Mouse (Mus musculus) adrenal gland, postnatal 10 days (tissue): ENCODE measurements around the gene Eif4enif1. TPM values are rescaled to one million over a fixed set of nuclear protein-coding genes. Genes with fewer than 3 reads are reported as not detected.

Source experiments
- DNase-seq: peaks from one replicate; pipeline ENCODE4 v3.0.0; 2021; ENCODE audit warnings: mixed read lengths
- total RNA-seq, 2 experiments: library from RNA; stranded (reverse); gene quantifications; 2 replicates each; pipeline ENCODE4 v1.2.3; 2021

Gene Eif4enif1
- total RNA-seq, 2 experiments from 2014 or later: 56.2 to 57.8 TPM

DNA sequence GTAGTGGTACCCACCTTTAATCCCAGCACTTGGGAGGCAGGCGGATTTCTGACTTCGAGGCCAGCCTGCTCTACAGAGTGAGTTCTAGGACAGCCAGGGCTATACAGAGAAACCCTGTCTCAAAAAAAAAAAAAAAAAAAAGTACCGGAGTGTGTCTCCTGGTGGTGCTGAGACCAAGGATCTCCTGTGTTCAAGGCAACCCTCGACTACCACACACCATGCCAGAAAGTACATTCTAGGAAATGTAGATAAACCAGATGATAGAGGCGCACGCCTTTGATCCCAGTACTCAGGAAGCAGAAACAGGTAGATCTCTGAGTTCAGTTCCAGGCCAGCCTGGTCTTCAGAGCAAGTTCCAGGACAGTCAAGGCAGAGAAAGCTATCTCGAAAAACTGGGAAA lies 64.9 kb downstream of the Eif4enif1 start:
- DNase-seq: no peak

DNA sequence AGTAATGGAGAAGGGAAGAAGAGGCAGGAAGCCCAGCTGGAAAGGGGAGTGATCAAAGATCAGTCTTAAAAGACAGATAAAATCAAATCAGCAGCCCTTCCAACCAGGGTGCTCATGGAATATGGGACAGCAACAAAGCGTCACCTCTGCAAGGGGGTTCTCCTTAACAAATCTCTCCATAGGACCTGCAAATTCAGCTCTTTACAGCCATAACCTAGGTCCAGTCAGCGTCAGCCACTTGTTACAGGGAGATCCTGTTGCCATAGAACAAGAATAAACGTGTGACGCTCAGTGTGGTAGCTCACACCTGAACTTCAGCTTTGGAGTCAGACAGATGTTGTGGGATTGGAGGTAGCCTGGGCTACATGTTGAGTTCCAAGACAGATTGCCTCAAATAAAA lies 67.0 kb downstream of the Eif4enif1 start:
- DNase-seq: no peak

DNA sequence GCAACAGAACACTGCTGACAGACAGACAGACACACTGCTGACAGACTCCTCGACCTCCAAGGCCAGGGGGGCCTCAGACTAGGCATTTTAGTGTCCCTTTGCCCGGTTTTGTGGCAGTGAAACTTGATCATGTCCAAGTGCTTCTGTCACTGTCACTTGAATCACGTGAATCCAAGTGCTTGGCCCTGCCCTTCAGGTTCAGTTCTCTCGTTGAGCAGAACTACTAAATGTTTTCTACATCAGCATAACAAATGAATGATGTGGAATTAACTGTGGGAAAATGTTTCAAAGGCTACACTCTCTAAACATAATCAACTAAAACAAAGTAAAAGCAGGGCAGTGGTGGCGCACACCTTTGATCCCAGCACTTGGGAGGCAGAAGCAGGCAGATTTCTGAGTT lies 76.2 kb downstream of the Eif4enif1 start:
- no peak for DNase-seq

DNA sequence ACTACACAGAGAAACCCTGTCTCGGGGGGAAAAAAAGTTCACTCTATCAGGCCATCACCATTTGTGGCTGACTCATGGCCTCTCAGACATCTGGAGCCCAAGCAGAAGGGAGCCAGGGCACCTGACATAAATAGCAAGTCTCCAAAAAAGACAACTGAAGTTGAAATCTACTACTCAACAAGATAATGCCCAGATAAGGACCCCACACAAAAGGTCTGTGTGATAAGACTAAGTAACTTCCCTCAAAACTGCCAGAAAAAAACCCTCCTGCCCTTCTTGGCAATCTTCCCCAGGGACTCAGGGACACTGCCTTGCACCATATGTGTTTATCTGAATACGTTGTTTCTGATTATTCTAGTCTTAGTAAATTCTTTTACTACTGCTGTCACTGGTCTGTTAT lies 77.5 kb downstream of the Eif4enif1 start:
- no peak for DNase-seq

DNA sequence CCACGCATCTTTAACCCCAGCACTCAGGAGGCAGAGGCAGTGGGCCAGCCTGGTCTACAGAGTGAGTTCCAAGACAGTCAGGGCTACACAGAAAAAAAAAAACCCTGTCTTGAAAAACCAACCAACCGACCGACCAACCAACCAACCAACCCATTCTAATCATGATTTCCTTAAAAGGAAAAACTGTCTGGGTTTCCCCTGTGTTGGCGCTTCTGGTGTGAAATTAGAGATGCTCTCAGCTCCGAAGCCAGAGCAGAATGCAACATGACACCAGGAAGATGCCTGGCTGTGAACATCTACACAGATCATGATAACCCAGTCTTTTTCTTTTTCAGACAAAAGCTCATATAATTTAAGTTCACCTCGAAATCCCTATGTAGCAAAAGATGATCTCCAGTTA lies 80.7 kb downstream of the Eif4enif1 start:
- no peak for DNase-seq

DNA sequence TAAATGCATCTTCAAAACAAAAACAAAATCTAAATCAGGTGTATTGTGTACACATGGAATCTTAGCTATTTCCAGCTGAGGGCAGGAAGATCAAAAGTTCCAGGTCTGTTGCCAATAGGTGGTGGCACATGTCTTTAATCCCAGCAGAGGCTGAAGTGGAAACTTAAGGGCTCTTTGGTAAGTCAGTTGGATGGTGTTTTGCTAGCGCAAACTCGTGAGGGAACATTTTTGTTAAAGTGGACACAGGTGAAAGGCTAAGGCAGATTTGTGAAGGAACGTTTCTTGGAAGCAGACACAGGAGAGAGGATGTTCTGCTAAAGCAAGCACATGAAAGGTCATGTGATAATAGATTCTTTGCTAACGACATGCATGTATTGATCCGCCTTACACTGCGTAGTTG lies 81.5 kb downstream of the Eif4enif1 start:
- DNase-seq: no peak

DNA sequence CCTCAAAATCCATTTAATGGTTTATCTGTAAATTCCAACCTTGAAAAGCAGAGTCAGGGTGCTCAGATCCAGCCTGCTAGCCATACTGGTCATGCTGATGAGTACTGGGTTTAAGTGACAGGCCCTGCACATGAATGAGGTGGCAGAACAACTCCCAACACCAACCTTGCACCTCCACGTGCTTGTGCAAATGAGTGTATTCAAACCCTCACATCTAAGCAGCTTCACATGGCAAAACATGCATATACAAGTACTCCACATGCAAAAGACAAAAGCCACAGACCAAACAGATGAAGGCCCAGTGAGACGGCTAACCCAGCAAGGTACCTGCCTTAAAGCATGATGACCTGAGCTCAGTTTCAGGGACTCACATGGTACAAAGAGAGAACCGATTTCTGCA lies 83.7 kb downstream of the Eif4enif1 start:
- DNase-seq: no peak

DNA sequence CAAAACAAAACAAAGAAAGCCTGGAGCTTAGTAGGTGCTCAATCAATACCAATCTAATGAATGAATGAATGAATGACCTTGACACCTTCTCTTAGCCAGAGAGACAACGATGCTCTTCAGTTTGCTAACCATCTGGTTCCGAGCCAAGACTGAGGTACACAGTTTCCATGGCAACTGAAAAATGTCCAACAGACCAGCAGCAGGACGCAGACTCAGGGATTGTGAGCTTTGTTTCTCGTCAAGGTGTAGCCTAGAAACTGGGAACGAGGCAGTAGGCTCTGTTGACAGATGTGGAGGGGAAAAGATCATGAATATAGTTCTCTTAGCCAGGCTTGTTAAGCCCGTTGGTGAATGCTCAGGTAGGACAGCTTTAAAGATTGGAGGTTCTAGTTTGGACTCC lies 84.9 kb downstream of the Eif4enif1 start:
- no peak for DNase-seq

DNA sequence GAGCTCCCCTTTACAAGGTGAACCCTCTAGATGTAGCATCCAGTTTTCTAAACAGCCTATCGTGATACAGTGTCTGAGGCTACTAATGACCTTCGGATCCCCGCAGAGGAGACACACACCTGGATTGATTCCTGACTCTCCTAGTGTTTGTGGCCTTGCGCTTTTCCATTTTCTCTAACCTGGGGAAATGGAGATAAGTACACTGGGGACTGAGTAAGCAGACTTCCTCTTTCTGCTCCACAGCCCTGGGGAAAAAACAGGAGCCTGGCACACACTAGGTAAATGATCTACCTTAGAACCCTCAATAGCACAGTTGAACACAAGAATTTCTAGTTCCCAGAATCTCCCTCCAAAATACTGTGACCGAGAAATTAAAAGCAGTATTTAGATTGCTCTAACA lies 85.7 kb downstream of the Eif4enif1 start:
- DNase-seq: no peak

DNA sequence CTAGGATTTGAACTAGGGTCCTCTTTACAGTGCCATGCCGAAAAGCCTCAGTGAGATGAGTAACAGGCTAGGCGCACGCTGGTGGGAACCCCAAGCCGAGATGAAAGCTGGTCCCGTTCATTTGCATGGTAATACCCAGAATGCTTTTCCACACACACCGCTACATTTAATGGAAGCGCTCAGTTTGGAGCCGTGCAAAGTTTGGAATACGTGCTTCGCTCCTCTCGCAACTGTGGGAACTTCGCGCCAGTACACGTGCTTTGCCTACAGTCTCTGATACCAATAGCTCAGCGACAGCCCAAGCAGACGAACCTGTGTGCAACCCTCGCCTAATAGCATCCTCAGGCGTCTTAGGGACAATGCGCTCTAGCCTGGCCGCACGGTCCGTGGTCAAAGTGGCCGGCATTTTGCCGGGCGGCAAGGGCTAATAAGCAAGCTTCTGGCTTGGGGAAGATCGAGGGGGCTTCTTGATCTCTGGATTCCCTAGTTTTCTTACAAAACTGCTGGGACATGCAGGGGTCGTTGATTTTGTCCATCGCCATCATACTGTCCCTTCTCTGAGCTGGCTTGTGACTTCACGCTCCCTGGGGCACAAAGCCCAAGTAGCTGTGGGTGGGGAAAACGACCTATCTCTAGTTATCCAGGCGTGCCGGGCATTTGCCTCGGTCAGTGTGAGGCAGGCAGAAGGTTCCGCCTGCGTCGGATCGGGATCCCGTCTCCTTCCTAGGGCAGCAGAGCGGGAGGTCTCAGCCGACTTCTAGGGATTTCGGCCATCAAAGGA lies 86.5 kb downstream of the Eif4enif1 start, which contains the start of gene Patz1:
TSS of gene Patz1 (plus strand) at position 354 of the 781 bp plus-strand sequence.
- peak; percentile 73 for DNase-seq

DNA sequence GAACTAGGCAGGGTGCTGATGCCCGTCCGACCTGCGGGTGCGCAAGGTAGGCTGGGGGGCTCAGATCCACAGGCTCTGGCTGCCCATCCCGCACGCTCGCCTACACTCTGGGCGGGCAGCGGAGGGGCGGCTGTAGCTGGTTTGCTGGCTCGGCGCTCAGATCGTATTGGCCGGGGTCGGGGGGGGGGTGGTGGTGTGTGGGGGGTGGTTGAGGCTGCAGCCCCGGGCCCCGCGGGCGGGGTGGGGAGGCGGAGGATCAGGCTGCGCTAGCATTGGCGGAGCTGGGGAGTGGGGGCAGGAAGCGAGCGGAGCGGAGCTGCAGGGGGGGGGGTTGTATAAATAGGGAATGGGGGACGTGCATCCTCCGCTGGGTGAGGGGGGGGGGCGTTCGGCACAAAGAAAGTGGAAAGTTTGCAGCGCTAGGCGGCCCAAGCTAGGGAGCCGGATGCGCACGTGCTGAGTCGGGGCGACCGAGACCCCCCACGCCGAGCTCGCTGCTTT lies 87.2 kb downstream of the Eif4enif1 start:
- peak; percentile 86 for DNase-seq

DNA sequence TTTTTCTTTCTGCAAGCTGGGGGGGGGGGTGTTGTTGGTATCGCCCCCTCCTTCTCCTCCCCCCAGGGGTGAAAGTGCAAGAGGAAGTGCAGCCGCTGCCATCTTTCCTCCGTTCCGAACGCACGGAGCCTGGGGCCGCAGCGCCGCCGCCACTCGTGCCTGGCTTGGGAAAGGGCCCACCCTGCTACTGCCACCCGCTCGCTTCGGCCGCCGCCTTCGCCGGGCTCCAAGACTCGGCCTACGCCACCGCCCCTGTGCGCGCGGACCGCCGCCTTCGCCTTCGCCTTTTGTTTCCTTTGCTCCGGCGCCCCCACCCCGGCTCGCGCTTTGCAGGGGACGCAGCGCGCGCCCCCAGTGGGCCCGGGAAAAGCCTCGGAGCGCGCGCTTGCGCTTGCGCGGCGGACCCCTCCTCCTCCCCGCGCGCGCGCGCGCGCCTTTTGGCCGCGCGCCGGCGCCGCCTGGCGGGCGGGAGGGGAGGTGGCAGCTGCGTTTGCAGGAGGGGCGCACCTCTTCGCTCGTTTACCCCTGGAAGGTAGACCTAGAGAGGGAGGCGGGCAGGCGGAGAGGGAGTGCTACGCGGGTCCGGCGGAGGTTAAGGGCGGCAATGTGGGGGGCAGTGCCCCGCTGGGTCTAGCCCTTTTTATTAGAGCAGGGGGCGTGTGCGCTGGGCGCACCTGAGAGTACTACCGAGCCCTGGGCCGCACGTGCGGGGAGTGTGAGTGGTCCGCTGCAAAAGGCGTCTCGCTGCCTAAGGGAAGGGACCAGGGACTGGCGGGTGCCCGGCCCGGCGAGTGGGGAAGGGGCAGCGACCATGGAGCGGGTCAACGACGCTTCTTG lies 87.8 kb downstream of the Eif4enif1 start:
- peak; percentile 86 for DNase-seq

DNA sequence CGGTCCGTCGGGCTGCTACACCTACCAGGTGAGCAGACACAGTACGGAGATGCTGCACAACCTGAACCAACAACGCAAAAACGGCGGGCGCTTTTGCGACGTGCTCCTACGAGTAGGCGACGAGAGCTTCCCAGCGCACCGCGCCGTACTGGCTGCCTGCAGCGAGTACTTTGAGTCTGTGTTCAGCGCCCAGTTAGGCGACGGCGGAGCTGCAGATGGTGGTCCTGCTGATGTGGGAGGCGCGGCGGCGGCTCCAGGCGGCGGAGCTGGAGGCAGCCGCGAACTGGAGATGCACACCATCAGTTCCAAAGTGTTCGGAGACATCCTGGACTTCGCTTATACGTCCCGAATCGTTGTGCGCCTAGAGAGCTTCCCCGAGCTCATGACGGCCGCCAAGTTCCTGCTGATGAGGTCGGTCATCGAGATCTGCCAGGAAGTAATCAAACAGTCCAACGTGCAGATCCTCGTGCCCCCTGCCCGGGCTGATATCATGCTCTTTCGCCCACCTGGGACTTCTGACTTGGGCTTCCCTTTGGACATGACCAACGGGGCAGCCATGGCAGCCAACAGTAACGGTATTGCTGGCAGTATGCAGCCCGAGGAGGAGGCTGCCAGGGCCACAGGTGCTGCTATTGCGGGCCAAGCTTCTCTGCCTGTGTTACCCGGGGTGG lies 88.6 kb downstream of the Eif4enif1 start:
- DNase-seq: peak; percentile 62

DNA sequence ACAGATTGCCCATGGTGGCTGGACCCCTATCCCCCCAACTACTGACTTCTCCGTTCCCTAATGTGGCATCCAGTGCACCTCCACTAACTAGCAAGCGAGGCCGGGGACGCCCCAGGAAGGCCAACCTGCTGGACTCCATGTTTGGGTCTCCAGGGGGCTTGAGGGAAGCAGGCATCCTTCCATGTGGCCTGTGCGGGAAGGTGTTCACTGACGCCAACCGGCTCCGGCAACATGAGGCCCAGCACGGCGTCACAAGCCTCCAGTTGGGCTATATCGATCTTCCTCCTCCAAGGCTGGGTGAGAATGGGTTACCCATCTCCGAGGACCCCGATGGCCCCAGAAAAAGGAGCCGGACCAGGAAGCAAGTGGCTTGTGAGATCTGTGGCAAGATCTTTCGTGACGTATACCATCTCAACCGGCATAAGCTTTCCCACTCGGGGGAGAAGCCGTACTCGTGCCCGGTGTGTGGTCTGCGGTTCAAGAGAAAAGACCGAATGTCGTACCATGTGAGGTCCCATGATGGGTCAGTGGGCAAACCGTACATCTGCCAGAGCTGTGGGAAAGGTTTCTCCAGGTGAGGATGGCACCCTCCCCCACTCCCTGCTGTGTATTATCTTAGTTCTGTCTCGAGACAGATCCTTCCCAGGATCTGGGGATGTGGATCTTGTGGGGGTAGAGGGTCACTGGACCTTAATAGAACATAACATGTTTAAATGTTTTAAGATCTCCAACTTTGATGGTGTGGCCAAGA lies 89.3 kb downstream of the Eif4enif1 start:
- no peak for DNase-seq

DNA sequence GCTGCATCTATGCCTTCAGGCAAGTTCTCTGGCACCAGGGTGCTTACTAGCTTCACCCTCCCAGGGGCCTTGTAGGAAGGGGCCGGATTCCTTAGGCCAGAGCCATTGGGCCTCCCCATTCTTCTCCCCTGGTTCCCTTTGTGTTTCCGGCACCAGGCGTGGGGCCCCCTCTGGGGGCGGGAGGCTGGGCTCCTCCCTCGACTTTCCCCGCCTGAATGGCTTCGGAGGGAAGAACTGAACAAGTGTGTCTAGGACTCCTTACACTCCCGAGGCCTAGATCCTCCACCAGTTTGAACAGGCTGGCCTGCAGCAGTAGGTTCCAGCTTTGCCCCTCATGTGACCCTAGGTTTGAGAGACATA lies 89.8 kb downstream of the Eif4enif1 start:
- DNase-seq: peak; percentile 63

DNA sequence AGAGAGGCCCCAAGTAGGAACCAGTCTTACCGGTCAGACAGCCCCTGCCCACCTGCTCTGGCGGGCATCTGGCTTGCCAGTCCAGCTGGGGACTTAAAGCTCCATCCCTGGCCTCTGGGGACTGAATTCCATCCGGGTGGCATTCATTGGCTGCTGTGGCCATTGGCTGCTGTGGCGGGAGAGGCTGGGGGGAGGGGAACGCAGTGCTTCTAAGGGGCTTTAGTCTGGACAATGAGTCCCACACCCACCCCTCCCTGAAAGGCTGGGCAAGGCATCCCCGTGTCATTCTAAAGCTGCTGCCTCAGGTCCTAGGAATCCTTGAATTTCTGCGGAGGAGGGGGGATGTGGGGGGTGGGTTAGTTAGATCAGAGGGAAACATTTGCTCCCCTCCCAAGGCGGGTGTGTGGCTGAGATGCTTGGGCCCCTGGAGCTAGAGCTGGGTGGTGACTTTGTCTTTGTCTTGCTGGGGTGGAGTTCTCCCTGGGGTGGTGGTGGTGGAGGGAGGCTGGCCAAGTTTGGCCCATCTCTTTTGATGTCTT lies 90.6 kb downstream of the Eif4enif1 start:
- DNase-seq: peak; percentile 38

DNA sequence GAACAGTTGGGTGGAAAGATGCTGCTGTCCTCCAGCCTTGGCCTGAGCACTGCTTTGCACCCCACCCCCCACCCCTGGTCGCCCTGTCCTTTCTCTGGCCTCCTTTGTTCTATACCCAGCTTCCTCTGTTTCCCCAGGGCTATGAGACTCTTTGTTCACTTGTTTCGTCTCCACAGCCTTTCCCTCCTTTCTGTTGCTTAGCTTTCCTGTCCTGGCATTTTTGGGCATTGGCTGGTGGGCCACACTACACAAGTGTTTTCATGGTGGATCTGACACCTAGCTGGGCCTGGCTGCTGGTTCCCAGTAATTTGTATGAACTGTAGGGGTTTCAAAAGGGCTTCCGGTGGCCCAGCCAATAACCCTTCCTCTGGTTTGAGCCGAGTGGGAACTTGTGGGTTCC lies 91.2 kb downstream of the Eif4enif1 start:
- no peak for DNase-seq
